Mouse (Mus musculus) liver, adult 2 months (tissue): ENCODE measurements around the gene Ktn1.

ENCODE experiments used
- CTCF ChIP-seq: fragments of 200-500 bp; IDR thresholded peaks from 2 replicates; pipeline ENCODE4 v1.5.1; 2011; ENCODE audit warnings: low read depth, low read length, control low read depth
- POLR2A ChIP-seq: fragments of 200-500 bp; IDR thresholded peaks from 2 replicates; pipeline ENCODE4 v1.6.1; 2011; ENCODE audit warnings: low read length, control low read depth; ENCODE audit not compliant: insufficient read depth; ENCODE audit errors: extremely low read depth

DNA sequence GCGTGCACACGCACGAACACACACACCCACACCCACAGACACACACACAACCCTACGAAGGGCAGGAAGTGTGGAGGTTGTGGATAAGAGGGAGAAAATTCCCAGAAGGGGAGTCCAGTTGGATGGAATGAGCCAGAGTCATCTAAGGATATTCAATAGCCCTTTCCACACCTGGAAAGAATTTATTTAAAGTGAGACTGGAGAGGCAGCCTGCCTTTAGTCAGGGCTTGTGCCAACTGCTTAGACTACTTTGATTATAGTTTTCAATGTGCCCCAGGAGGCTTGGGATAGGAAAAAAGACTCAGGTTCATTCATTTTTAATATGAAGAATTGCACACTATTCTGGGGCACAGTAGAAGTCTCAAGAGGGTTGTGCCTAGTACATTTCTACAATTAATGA is 96.8 kb downstream of the Ktn1 start:
- TF ChIP-seq POLR2A (no peak), CTCF (no peak)
